Mouse (Mus musculus): ENCODE measurements around the gene Gm6169.
"Not testable (repeated sequence)": the region's sequence is repeated elsewhere in the genome, so short reads cannot be mapped to it uniquely, and the experiment has no call there.

GRCm38 (mm10) chr13:97129654-97130053 is 30.6 kb upstream of the Gm6169 start:
- not testable (repeated sequence) for TF ChIP-seq CTCF, EP300 (IDR thresholded peaks at IDR 0.05)
